Mouse (Mus musculus) cerebellum, adult 11 months (tissue): ENCODE measurements at regions not wholly inside any gene's neighbourhood (a gene's known extent, or its start where the extent isn't known, plus 50 kb on each side); places are given as distances from the start of the nearest gene placed in this dataset.

Source experiments
- DNase-seq: peaks from one replicate; pipeline ENCODE4 v3.0.0; 2022

GRCm38 (mm10) chr9:35360139-35361100 is 60.5 kb upstream of the Cdon start:
- no peak for DNase-seq

- no peak for DNase-seq
Measured at GRCm38 (mm10) chr9:35361432-35361831, 59.5 kb upstream of the Cdon start.

GRCm38 (mm10) chr9:35362276-35362675 is 58.7 kb upstream of the Cdon start:
- DNase-seq: no peak

- no peak for DNase-seq
Measured at GRCm38 (mm10) chr9:35363079-35363478, 57.8 kb upstream of the Cdon start.

GRCm38 (mm10) chr9:35363936-35364335 is 57.0 kb upstream of the Cdon start:
- peak; percentile 68 for DNase-seq

GRCm38 (mm10) chr9:35365975-35366374 is 55.0 kb upstream of the Cdon start:
- no peak for DNase-seq

GRCm38 (mm10) chr9:35369063-35369462 is 51.9 kb upstream of the Cdon start:
- no peak for DNase-seq

GRCm38 (mm10) chr9:35370031-35370430 is 50.9 kb upstream of the Cdon start:
- no peak for DNase-seq

GRCm38 (mm10) chr9:35370895-35371294 is 50.0 kb upstream of the Cdon start:
- no peak for DNase-seq
